Mouse (Mus musculus): ENCODE data around the gene Pyy. TPM values are rescaled to one million over a fixed set of nuclear protein-coding genes. Genes with fewer than 3 reads are reported as not detected.

Pyy gene
- polyA plus RNA-seq, 1 experiment: not detected

DNA sequence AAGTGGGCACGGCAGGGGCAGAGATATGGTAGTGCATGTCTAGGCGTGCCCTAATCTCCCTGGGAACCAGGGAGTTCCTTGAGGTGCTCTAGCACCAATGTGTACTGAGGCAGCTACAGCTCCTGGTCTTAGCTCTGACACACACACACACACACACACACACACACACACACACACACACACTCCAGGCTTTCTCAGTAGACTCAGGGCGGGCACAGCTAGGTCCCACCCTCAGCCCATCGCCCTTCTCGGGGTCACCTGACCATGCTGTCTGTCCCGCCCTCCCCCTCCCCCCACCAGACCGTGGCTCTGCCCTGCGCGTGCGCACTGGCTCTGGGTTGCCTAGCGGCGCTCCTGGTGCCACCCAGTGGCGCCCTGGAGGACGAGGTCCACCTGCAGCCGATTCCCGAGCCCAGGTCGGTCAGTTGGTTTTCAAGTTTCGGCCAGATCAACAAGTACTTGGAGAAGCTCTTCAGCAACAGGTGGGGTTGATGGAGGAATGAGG, 10.7 kb downstream of the Pyy start:
- peaks cover 89% of the 10 kb centered on the region for H3K27me3 ChIP-seq (replicated peaks)
- H3K9me3 ChIP-seq: no peaks in the 10 kb centered on the region
- peaks cover 51% of the 10 kb centered on the region for H3K4me1 ChIP-seq
- TF ChIP-seq GATA1 (IDR thresholded peaks at IDR 0.05; ENCODE audit: borderline replicate concordance, low read length) (no peak), FLI1 (IDR thresholded peaks at IDR 0.05; ENCODE audit: low read length) (no peak)
- H3K4me3 ChIP-seq (replicated peaks): peak overlapping the region; percentile 87
- no peaks in the 10 kb centered on the region for H3K36me3 ChIP-seq (replicated peaks; ENCODE audit: low read length)

DNA sequence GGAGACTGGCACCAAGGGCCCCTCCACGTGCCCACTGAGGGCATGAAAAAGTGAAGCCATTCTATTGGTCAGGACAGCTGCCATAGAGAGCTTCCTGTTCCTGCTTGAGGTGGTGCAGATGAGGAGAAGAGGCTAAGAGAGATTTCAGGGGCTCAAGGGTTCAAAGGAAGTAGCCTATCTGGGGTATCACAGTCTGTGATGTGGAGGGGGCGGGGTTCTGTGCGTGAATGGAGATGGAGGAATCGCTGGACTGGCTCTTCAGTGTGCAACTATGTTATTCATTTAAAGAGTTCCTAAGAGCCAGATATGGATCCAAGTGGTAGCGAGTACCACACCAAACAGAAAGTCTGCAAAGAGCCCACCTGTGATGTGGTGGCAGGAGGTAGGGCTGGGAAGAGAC, 11.2 kb downstream of the Pyy start:
- Histone ChIP-seq H3K36me3 (replicated peaks; ENCODE audit: low read length) (no peaks in the 10 kb centered on the region), H3K9me3 (no peaks in the 10 kb centered on the region), H3K4me3 (replicated peaks) (peak overlapping the region; percentile 87), H3K4me1 (peaks cover 49% of the 10 kb centered on the region), H3K27me3 (replicated peaks) (peaks cover 89% of the 10 kb centered on the region)
- TF ChIP-seq GATA1 (IDR thresholded peaks at IDR 0.05; ENCODE audit: borderline replicate concordance, low read length) (no peak), FLI1 (IDR thresholded peaks at IDR 0.05; ENCODE audit: low read length) (no peak)

DNA sequence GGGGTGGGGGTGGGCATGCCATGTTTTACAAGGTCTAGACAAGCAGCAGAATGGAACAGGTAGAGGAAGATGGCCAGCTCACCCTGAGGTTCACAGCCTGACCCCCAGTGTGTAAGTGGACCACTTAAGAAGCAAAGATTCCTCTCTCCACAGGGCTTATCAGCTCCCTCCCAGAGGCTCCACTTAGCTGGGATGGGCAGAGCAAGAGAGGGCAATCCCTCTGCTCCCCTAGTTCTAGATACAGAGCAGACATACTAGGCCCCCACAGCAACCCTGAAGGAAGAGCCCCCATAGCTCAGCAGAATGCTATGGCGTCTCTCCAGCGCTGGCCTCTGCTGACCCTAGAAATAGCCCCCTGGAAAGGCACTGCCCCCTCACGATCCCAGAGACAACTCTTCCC, 12.0 kb downstream of the Pyy start:
- Histone ChIP-seq H3K4me1 (peaks cover 45% of the 10 kb centered on the region), H3K9me3 (no peaks in the 10 kb centered on the region), H3K36me3 (replicated peaks; ENCODE audit: low read length) (no peaks in the 10 kb centered on the region), H3K4me3 (replicated peaks) (no peak overlapping the region), H3K27me3 (replicated peaks) (peaks cover 83% of the 10 kb centered on the region)
- TF ChIP-seq GATA1 (IDR thresholded peaks at IDR 0.05; ENCODE audit: borderline replicate concordance, low read length) (no peak), FLI1 (IDR thresholded peaks at IDR 0.05; ENCODE audit: low read length) (no peak)

DNA sequence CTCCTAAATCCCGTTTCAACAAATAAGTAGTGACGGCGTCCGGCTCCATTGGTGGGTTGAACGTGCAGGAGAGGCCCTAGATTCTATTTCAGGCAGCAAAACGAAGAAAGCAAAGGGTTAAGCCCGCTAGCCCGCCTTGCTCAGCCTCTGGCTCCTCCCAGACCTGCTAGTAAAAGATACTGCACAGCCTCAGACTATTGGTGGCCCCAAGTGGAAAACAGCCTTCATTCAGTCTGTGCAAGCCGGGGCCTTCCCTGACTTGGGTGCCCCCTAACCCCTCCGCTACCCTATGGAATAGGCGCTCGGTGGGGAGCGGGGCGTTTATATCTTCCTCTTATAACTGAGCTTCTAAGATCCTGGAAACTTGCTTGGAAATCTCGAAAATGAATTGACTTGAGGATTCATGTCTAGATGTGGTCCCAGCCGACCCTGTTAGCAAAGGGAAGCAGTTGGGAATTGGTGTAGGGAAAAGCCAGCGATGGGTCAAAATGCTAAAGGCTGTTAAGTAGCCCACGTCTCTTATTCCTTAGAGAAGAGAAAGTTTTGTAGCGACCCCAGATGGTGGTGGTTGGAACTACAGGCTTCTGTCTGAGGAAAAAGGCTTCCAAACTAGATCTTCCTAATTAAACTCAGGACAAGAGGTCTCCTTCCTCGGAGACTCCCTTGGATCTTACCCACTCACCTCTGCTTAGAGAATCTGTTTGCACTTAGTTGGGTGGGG, 18.4 kb downstream of the Pyy start:
- peak overlapping the region; percentile 91 for H3K4me3 ChIP-seq (replicated peaks)

DNA sequence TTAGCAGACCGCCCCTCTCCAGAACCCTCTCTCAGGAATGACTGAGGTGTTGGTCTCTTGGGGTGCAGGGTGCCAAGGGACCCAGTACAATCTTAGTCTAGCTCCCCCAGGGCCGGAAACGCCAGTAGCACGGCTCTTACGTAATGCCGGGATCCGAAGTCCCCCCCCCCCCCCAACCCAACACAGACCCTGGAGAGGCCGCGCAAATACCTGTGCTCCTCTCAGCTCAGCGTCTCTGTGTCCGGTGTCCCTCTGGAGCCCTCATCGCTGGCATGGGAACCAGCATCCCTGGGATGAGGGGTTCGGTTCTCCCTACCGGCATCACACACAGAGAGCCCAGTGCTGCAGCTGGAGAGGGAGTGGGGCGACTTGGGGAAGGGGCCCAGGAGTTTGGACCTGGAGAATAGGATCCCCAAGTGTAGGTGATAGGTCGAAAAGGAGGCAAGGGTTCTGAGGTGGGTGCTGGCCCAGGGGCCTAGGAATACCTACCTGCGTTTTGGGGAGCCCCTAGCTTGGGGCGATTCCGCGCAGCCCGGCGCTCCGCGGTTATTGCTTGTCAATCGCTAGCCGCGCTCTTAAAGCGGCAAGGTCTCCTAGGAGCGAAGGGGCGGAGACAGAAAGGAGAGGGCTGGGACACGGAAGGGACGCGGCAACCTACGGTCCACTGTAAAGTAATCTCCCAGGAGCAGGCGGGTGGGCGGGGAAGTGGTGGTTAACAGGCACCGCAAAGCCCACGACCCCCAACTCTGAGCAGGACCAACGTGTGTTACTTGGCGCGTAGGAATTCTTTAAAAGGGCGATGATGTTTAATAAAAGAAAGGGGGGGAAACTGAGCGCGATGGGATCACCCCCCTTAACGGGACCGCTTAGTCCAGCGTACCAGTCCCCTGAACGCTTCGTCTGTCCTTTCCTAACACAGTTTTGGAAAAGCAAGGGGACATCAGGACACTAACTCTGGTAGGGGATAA, 19.4 kb downstream of the Pyy start, which contains the start of gene Mpp2:
Gene Mpp2, minus strand, starts transcription at position 585 of the 968 bp plus-strand sequence.
- H3K36me3 ChIP-seq (replicated peaks; ENCODE audit: low read length): peaks cover 12% of the 10 kb centered on the region
- peaks cover 55% of the 10 kb centered on the region for H3K27me3 ChIP-seq (replicated peaks)
- peaks cover 15% of the 10 kb centered on the region for H3K9me3 ChIP-seq
- peaks cover 48% of the 10 kb centered on the region for H3K4me1 ChIP-seq
- H3K4me3 ChIP-seq (replicated peaks): peak within 1 kb of the TSS; percentile 91
- no peak for TF ChIP-seq FLI1 (IDR thresholded peaks at IDR 0.05; ENCODE audit: low read length)
- TF ChIP-seq GATA1 (IDR thresholded peaks at IDR 0.05; ENCODE audit: borderline replicate concordance, low read length): no peak

More for the DNA sequence above, 18.4 kb downstream of the Pyy start:
- H3K36me3 ChIP-seq (replicated peaks; ENCODE audit: low read length): peaks cover 6% of the 10 kb centered on the region
- H3K9me3 ChIP-seq: peaks cover 5% of the 10 kb centered on the region
- peaks cover 48% of the 10 kb centered on the region for H3K4me1 ChIP-seq
- H3K27me3 ChIP-seq (replicated peaks): peaks cover 58% of the 10 kb centered on the region
- TF ChIP-seq FLI1 (IDR thresholded peaks at IDR 0.05; ENCODE audit: low read length) (no peak), GATA1 (IDR thresholded peaks at IDR 0.05; ENCODE audit: borderline replicate concordance, low read length) (no peak)

DNA sequence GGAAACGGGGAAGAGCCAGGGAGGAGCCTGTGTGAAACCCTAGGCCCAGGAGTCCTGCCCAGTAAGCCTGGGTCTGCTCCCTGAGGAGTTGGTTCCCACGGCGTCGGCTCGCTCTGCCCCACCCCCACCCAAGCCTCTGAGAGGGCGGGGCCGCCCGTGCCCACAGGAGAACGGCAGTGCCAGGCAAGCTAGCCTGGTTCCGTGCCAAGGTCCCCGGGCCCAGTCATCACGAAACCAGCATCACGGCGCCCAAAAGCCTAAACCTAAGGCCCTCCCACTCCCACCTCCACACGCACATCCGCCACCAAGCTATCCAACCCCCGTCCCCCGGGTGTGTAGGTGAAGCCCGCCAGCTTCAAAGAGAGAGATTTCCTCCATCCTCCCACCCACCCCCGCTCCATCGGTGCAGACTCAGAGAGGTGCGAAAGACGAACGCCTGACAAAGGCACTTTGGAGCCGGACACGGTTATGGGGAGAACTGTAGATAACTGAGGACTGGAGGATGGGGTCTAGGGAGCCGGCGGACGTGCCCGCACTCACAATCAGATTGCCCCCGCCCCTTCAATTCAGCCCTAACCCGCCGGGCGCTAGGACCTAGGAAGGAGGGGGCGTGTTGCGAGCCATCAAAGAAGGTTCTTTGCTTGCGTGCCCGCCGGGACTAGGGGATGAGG, 20.4 kb downstream of the Pyy start:
- Histone ChIP-seq H3K36me3 (replicated peaks; ENCODE audit: low read length) (peaks cover 12% of the 10 kb centered on the region), H3K4me1 (peaks cover 52% of the 10 kb centered on the region), H3K4me3 (replicated peaks) (peak overlapping the region; percentile 91), H3K27me3 (replicated peaks) (peaks cover 56% of the 10 kb centered on the region), H3K9me3 (peaks cover 25% of the 10 kb centered on the region)
- TF ChIP-seq GATA1 (IDR thresholded peaks at IDR 0.05; ENCODE audit: borderline replicate concordance, low read length): no peak
- no peak for TF ChIP-seq FLI1 (IDR thresholded peaks at IDR 0.05; ENCODE audit: low read length)

DNA sequence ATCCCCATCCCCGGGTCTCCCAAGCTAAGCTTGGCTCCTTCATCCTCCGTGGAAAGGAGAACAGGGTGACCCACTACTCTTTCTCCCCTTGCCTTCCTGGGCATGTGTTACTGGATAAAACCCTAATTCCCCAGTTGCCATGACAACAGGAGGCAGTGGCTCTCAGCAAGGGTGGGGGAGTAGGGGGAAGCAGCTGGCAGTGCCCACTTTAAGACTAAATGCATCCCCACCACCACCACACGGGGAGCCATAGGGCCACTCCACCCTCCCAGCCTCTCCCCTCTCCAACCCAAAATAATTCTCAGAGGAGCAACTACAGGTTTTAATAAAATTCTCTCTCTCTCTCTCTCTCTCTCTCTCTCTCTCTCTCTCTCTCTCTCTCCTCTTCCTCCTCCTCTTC, 21.3 kb downstream of the Pyy start:
- Histone ChIP-seq H3K36me3 (replicated peaks; ENCODE audit: low read length) (peaks cover 12% of the 10 kb centered on the region), H3K4me3 (replicated peaks) (peak overlapping the region; percentile 18), H3K9me3 (peaks cover 25% of the 10 kb centered on the region), H3K27me3 (replicated peaks) (peaks cover 57% of the 10 kb centered on the region), H3K4me1 (peaks cover 51% of the 10 kb centered on the region)
- TF ChIP-seq FLI1 (IDR thresholded peaks at IDR 0.05; ENCODE audit: low read length): no peak
- no peak for TF ChIP-seq GATA1 (IDR thresholded peaks at IDR 0.05; ENCODE audit: borderline replicate concordance, low read length)

DNA sequence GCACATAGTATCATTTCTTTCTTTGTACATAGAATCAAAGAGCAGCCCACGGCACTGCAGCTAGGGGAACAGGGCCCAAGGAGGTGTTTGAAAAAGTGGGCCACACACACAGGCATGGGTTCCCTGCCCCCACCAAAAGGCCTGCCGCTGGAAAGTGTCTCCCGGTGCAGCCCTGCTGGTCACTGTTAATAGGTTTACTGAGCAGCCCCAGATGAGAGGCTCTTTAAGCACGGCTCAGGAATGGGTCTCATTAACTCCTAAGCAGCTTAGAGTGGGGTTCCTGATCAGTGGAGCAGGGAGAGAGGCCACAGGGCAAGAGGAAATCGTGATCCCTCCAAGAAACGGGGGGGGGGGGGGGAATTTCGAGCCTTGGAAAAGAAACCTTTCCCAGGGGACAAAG, 23.5 kb downstream of the Pyy start:
- Histone ChIP-seq H3K27me3 (replicated peaks) (peaks cover 74% of the 10 kb centered on the region), H3K4me1 (peaks cover 42% of the 10 kb centered on the region), H3K36me3 (replicated peaks; ENCODE audit: low read length) (peaks cover 12% of the 10 kb centered on the region), H3K4me3 (replicated peaks) (no peak overlapping the region), H3K9me3 (peaks cover 25% of the 10 kb centered on the region)
- TF ChIP-seq GATA1 (IDR thresholded peaks at IDR 0.05; ENCODE audit: borderline replicate concordance, low read length) (no peak), FLI1 (IDR thresholded peaks at IDR 0.05; ENCODE audit: low read length) (no peak)

DNA sequence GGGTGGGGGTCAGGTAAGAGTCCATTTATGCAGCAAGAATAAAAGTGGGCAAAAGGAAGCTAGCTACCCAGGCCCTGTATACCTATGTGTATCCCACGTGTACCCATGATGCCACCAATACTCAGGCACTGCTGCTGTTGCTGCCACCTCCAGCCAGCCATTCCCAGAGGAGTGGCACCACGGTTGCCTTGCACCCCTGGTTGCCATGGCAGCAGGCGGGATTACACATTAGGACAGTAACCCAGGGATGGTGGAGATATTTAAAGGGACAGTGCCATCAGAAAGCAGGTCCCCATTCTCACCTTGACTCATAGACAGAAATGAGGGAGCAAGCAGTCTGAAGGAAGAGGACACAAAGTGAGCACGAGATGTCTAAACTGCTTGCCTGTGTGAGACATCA, 24.4 kb downstream of the Pyy start:
- Histone ChIP-seq H3K9me3 (peaks cover 25% of the 10 kb centered on the region), H3K36me3 (replicated peaks; ENCODE audit: low read length) (peaks cover 12% of the 10 kb centered on the region), H3K4me1 (peaks cover 36% of the 10 kb centered on the region), H3K4me3 (replicated peaks) (no peak overlapping the region), H3K27me3 (replicated peaks) (peaks cover 77% of the 10 kb centered on the region)
- no peak for TF ChIP-seq GATA1 (IDR thresholded peaks at IDR 0.05; ENCODE audit: borderline replicate concordance, low read length)
- TF ChIP-seq FLI1 (IDR thresholded peaks at IDR 0.05; ENCODE audit: low read length): no peak
